Mouse (Mus musculus) neural tube, embryonic 15.5 days (tissue): ENCODE measurements around the gene Vps41. TPM values are rescaled to one million over a fixed set of nuclear protein-coding genes. Genes with fewer than 3 reads are reported as not detected.

Source experiments
- ATAC-seq: fragments of 200-750 bp; cut with Nextera tagmentation; 2 replicates; pipeline ENCODE4 v1.8.0; 2017; ENCODE audit warnings: mild to moderate bottlenecking, moderate TSS enrichment, moderate library complexity; ENCODE audit not compliant: low FRiP score
- H3K27ac ChIP-seq: fragments of 300-500 bp; sonication (generic); replicated peaks from 2 replicates; pipeline ENCODE4 v1.5.1; 2015; ENCODE audit warnings: mild to moderate bottlenecking, inconsistent platforms
- H3K27me3 ChIP-seq: fragments of 300-500 bp; sonication (generic); replicated peaks from 2 replicates; pipeline ENCODE4 v1.6.1; 2015; ENCODE audit warnings: inconsistent platforms
- H3K36me3 ChIP-seq: fragments of 300-500 bp; sonication (generic); 2 replicates; pipeline ENCODE4 v1.6.1; 2015; ENCODE audit warnings: inconsistent platforms
- H3K4me1 ChIP-seq: fragments of 300-500 bp; sonication (generic); 2 replicates; pipeline ENCODE4 v1.6.1; 2015; ENCODE audit warnings: inconsistent platforms
- H3K4me2 ChIP-seq: fragments of 300-500 bp; sonication (generic); 2 replicates; pipeline ENCODE4 v1.6.1; 2015; ENCODE audit warnings: inconsistent platforms, mild to moderate bottlenecking, moderate library complexity
- H3K4me3 ChIP-seq: fragments of 300-500 bp; sonication (generic); replicated peaks from 2 replicates; pipeline ENCODE4 v1.5.1; 2015; ENCODE audit warnings: mild to moderate bottlenecking, inconsistent platforms
- H3K9ac ChIP-seq: fragments of 300-500 bp; sonication (generic); replicated peaks from 2 replicates; pipeline ENCODE4 v1.6.1; 2015; ENCODE audit warnings: mild to moderate bottlenecking, inconsistent platforms
- H3K9me3 ChIP-seq: fragments of 300-500 bp; sonication (generic); replicated peaks from 2 replicates; pipeline ENCODE4 v1.6.1; 2016; ENCODE audit warnings: inconsistent platforms
- WGBS: fragments of 180-500 bp; shearing (Covaris S2); methylation state at CpG from one replicate; pipeline ENCODE4 v1.1.7; 2015; ENCODE audit warnings: mixed read lengths; 5-methylcytosine and 5-hydroxymethylcytosine counted together
- polyA plus RNA-seq: library from polyadenylated mRNA; unstranded; fragments of >200 nt; fragmentation: Nextera tagmentation; extraction: Ambion mirVana; gene quantifications from 2 replicates; pipeline ENCODE4 v1.2.1, GENCODE M21; 2015

Gene Vps41
- polyA plus RNA-seq, 1 experiment from 2014 or later, result 104 TPM

GRCm38 (mm10) chr13:18761452-18761851, 44.4 kb downstream of the Vps41 start:
- 23% methylated on average over 1 of the region's 1 CpGs for WGBS
- ATAC-seq, result no peak
- Histone ChIP-seq H3K9me3 (no peaks in the 10 kb centered on the region), H3K27me3 (no peaks in the 10 kb centered on the region), H3K27ac (no peak overlapping the region), H3K4me3 (no peak overlapping the region), H3K4me2 (no peak overlapping the region), H3K36me3 (no peaks in the 10 kb centered on the region), H3K4me1 (no peaks in the 10 kb centered on the region), H3K9ac (no peak overlapping the region)

DNA sequence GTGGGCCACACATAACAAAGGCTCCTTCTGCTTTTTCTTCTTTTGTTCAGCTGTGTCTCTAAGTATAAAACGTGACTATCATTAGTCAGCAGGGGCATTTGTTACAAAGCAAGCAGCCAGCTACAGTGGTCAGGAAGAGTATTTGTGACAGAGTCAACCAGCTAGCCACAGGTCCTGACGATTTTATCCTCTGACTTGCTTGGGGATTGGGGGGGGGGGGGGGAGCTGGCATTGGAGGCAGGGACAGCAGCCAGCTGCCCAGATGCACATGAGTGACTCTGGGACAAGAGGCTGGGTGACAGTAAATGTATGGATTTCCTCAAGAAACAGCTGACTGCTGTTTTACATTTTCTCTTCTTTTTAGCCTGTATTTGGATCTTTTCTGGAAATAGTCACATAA, 50.8 kb downstream of the Vps41 start:
- Histone ChIP-seq H3K4me1 (0 out of 2 replicates have a peak, but pooled peaks cover 4% of the 10 kb centered on the region), H3K27ac (no peak overlapping the region), H3K9ac (no peak overlapping the region), H3K4me3 (no peak overlapping the region), H3K9me3 (no peaks in the 10 kb centered on the region), H3K27me3 (no peaks in the 10 kb centered on the region), H3K36me3 (no peaks in the 10 kb centered on the region), H3K4me2 (no peak overlapping the region)
- no peak for ATAC-seq
- 10% methylated on average over 2 of the region's 2 CpGs for WGBS

DNA sequence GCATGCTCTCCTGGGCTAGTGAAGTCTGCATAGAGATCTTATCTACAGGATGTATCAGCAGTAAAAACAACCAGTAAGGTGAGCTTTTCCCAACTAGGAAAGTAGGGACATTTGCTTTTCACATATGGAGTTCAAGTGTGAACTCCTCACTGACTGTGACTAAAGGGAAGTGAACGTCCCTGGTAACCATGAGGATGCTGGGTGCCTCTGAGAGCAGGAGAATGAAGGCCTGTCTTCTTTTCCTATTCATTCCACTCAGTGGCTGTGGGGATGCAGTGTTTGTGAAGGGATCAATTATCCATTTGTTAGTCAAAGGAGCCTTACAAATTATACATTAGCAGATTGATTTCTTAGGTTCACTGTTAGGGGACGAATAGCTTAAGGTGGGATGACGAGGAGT, 51.4 kb downstream of the Vps41 start:
- no peak overlapping the region for H3K9ac ChIP-seq
- H3K4me2 ChIP-seq, result no peak overlapping the region
- no peak overlapping the region for H3K4me3 ChIP-seq
- H3K27me3 ChIP-seq, result no peaks in the 10 kb centered on the region
- no peak overlapping the region for H3K27ac ChIP-seq
- H3K9me3 ChIP-seq, result no peaks in the 10 kb centered on the region
- ATAC-seq, result no peak
- no peaks in the 10 kb centered on the region for H3K36me3 ChIP-seq
- WGBS, result 23% methylated on average over 3 of the region's 3 CpGs
- H3K4me1 ChIP-seq, result 0 out of 2 replicates have a peak, but pooled peaks cover 4% of the 10 kb centered on the region

- no peak overlapping the region for H3K4me2 ChIP-seq
- H3K27ac ChIP-seq, result no peak overlapping the region
- H3K9ac ChIP-seq, result no peak overlapping the region
- H3K9me3 ChIP-seq, result no peaks in the 10 kb centered on the region
- no peak for ATAC-seq
- no peaks in the 10 kb centered on the region for H3K36me3 ChIP-seq
- H3K27me3 ChIP-seq, result no peaks in the 10 kb centered on the region
- H3K4me3 ChIP-seq, result no peak overlapping the region
- WGBS, result 93% methylated on average over 8 of the region's 8 CpGs
- H3K4me1 ChIP-seq, result no peaks in the 10 kb centered on the region
Observed at GRCm38 (mm10) chr13:18773437-18774198, 56.5 kb downstream of the Vps41 start.

DNA sequence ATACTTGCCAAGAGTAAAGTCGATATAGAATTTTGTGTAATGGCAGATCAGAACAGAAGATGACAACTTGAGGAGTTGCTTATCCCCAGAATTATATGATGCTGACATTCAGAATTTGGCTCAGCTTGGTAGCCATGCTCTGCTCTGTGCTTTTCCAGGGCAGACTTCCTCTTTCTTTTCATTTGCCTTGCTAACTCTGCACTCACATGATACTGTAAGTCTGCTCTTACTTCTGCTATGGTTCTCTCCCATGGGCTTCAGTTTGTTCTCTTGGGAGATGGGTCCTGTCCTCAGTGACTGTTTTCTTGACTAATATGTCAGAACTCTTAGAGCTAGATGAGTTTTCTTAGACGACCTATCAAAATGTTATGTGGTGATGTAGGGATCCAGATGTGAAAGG, 64.2 kb downstream of the Vps41 start:
- Histone ChIP-seq H3K4me1 (no peaks in the 10 kb centered on the region), H3K9me3 (no peaks in the 10 kb centered on the region), H3K9ac (no peak overlapping the region), H3K27me3 (no peaks in the 10 kb centered on the region), H3K36me3 (no peaks in the 10 kb centered on the region), H3K27ac (no peak overlapping the region), H3K4me3 (no peak overlapping the region), H3K4me2 (no peak overlapping the region)
- ATAC-seq, result no peak
- 89% methylated on average over 2 of the region's 2 CpGs for WGBS

- WGBS, result 74% methylated on average over 1 of the region's 1 CpGs
- H3K9me3 ChIP-seq, result no peaks in the 10 kb centered on the region
- no peak overlapping the region for H3K4me3 ChIP-seq
- no peak overlapping the region for H3K9ac ChIP-seq
- H3K36me3 ChIP-seq, result no peaks in the 10 kb centered on the region
- H3K27me3 ChIP-seq, result no peaks in the 10 kb centered on the region
- no peak overlapping the region for H3K4me2 ChIP-seq
- H3K27ac ChIP-seq, result no peak overlapping the region
- ATAC-seq, result no peak
- no peaks in the 10 kb centered on the region for H3K4me1 ChIP-seq
Observed at GRCm38 (mm10) chr13:18785702-18786101, 68.6 kb downstream of the Vps41 start.

DNA sequence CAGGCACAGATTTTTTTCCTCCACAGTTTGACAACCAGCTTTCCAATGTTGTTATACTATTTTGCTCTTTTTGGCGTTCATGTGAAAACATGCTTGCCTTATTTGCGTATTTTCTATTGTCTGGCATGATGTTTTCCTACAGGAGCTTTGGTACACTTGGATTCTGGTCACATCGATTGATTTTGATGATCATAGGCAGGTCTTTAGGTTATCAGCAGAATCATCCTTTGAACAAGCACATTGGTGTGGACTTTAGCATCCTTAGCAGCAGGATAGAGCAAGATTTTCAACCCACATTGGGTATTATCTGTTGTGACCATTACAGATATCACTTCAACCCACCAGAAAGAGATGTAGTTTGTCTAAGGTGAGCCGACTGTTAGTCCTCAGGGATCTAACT, 71.0 kb downstream of the Vps41 start:
- Histone ChIP-seq H3K27me3 (no peaks in the 10 kb centered on the region), H3K4me2 (no peak overlapping the region), H3K36me3 (no peaks in the 10 kb centered on the region), H3K9ac (no peak overlapping the region), H3K27ac (no peak overlapping the region), H3K4me1 (no peaks in the 10 kb centered on the region), H3K4me3 (no peak overlapping the region), H3K9me3 (no peaks in the 10 kb centered on the region)
- 99% methylated on average over 4 of the region's 4 CpGs for WGBS
- no peak for ATAC-seq

- Histone ChIP-seq H3K9me3 (no peaks in the 10 kb centered on the region), H3K4me1 (no peaks in the 10 kb centered on the region), H3K27ac (no peak overlapping the region), H3K27me3 (no peaks in the 10 kb centered on the region), H3K4me2 (no peak overlapping the region), H3K36me3 (no peaks in the 10 kb centered on the region), H3K4me3 (no peak overlapping the region), H3K9ac (no peak overlapping the region)
- 58% methylated on average over 2 of the region's 2 CpGs for WGBS
- no peak for ATAC-seq
Observed at GRCm38 (mm10) chr13:18788689-18789088, 71.6 kb downstream of the Vps41 start.

DNA sequence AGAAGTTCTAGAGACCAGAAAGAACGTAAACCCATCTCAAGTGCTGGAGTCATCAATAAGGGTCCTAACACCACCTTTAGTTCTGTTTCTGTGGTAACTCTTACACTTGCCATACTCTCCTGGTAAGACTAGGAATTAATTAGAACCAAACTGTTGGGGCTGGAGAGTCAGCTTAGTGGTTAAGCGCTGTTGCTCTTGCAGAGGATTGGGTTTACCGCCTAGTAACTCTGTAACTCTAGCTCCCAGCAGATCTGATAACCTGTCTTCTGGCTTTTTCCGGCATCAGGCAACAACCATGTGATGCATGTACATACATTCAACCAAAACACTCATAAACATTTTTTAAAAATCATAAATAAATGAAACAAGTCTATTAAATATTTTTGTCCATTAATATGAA, 72.6 kb downstream of the Vps41 start:
- H3K4me1 ChIP-seq, result no peaks in the 10 kb centered on the region
- no peak for ATAC-seq

DNA sequence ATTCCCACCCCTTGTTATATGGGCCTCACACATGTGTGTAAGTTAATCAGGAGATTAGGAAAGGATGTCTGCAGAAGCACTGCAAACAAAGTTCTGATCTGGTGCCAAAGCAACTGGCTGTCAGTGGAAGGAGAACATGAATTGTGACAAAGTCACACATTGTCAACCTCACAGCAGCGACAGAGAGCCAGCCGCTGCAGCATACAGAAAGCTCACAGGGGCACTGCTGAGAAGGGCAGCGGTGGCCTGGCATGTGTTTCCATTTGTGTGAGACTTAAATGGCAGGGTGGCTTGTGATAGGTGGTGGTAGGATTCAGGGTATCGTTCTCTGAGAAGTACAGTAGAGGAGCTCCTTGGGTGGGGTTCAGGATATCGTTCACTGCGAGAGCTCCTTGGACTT, 73.0 kb downstream of the Vps41 start:
- Histone ChIP-seq H3K27ac (no peak overlapping the region), H3K9ac (no peak overlapping the region), H3K9me3 (no peaks in the 10 kb centered on the region), H3K27me3 (no peaks in the 10 kb centered on the region), H3K4me1 (no peaks in the 10 kb centered on the region), H3K4me3 (no peak overlapping the region), H3K4me2 (no peak overlapping the region), H3K36me3 (no peaks in the 10 kb centered on the region)
- 70% methylated on average over 6 of the region's 6 CpGs for WGBS
- ATAC-seq, result no peak

More for the DNA sequence above, 72.6 kb downstream of the Vps41 start:
- Histone ChIP-seq H3K4me3 (no peak overlapping the region), H3K9ac (no peak overlapping the region), H3K27me3 (no peaks in the 10 kb centered on the region), H3K4me2 (no peak overlapping the region), H3K36me3 (no peaks in the 10 kb centered on the region), H3K9me3 (no peaks in the 10 kb centered on the region), H3K27ac (no peak overlapping the region)
- whole genome bisulfite sequencing, result 96% methylated on average over 4 of the region's 4 CpGs

DNA sequence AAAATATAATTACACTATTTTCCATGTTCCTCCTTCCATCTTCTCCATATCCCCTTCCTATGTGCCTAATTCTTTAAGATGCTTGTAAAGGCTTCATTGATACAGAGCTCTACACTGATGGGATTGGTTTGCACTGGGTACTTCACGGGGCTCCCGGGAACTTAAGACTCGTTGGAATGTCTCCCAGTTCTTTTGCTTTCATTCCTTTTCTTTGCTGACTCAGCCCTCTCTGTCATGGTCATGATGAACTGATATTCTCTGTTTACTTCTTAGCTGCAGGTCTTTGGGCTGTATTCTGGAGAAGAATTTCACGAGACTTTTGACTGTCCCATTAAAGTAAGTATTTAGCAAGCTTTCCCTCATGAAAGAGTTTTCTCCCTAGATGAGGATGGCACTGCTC, 74.2 kb downstream of the Vps41 start:
- Histone ChIP-seq H3K9ac (no peak overlapping the region), H3K4me1 (no peaks in the 10 kb centered on the region), H3K4me3 (no peak overlapping the region), H3K27ac (no peak overlapping the region), H3K4me2 (no peak overlapping the region), H3K9me3 (no peaks in the 10 kb centered on the region), H3K27me3 (no peaks in the 10 kb centered on the region), H3K36me3 (no peaks in the 10 kb centered on the region)
- WGBS, result 60% methylated on average over 4 of the region's 4 CpGs
- ATAC-seq, result no peak

GRCm38 (mm10) chr13:18791724-18792123, 74.6 kb downstream of the Vps41 start:
- H3K4me2 ChIP-seq, result no peak overlapping the region
- no peaks in the 10 kb centered on the region for H3K9me3 ChIP-seq
- no peaks in the 10 kb centered on the region for H3K4me1 ChIP-seq
- no peak overlapping the region for H3K27ac ChIP-seq
- no peak for ATAC-seq
- 82% methylated on average over 2 of the region's 2 CpGs for WGBS
- no peak overlapping the region for H3K9ac ChIP-seq
- no peaks in the 10 kb centered on the region for H3K27me3 ChIP-seq
- H3K4me3 ChIP-seq, result no peak overlapping the region
- H3K36me3 ChIP-seq, result no peaks in the 10 kb centered on the region
